Mouse (Mus musculus): Measurements from ENCODE around the gene Ngfr.

Ngfr gene

GRCm38 (mm10) chr11:95565327-95565726, 22.2 kb downstream of the Ngfr start:
- no peak for DNase-seq

GRCm38 (mm10) chr11:95563849-95564248, 23.7 kb downstream of the Ngfr start:
- no peak for DNase-seq

GRCm38 (mm10) chr11:95560773-95561172, 26.8 kb downstream of the Ngfr start:
- no peak for DNase-seq

- DNase-seq, result no peak
Measured at GRCm38 (mm10) chr11:95559761-95560160, 27.8 kb downstream of the Ngfr start.

GRCm38 (mm10) chr11:95557719-95558118, 29.8 kb downstream of the Ngfr start:
- DNase-seq, result no peak

- DNase-seq, result no peak
Measured at GRCm38 (mm10) chr11:95557032-95557431, 30.5 kb downstream of the Ngfr start.

- DNase-seq, result no peak
Measured at GRCm38 (mm10) chr11:95555279-95555678, 32.3 kb downstream of the Ngfr start.

- DNase-seq, result no peak
Measured at GRCm38 (mm10) chr11:95550301-95551021, 37.1 kb downstream of the Ngfr start.

- DNase-seq, result no peak
Measured at GRCm38 (mm10) chr11:95546021-95546782, 41.3 kb downstream of the Ngfr start.

- DNase-seq, result no peak
Measured at GRCm38 (mm10) chr11:95544546-95545327, 42.8 kb downstream of the Ngfr start.

GRCm38 (mm10) chr11:95540637-95541385, 46.7 kb downstream of the Ngfr start:
- DNase-seq, result no peak

GRCm38 (mm10) chr11:95538378-95539104, 49.0 kb downstream of the Ngfr start:
- DNase-seq, result no peak

GRCm38 (mm10) chr11:95533484-95534160, 53.9 kb downstream of the Ngfr start:
- DNase-seq, result peak; percentile 83 to 87

GRCm38 (mm10) chr11:95532353-95533072, 55.0 kb downstream of the Ngfr start:
- DNase-seq, result no peak

GRCm38 (mm10) chr11:95528231-95528630, 59.3 kb downstream of the Ngfr start:
- no peak for DNase-seq

GRCm38 (mm10) chr11:95527307-95527706, 60.2 kb downstream of the Ngfr start:
- DNase-seq, result no peak

GRCm38 (mm10) chr11:95521563-95521962, 66.0 kb downstream of the Ngfr start:
- DNase-seq, result peak; percentile 78 to 88

- peak; percentile 88 to 96 for DNase-seq
Measured at GRCm38 (mm10) chr11:95520456-95521072, 67.0 kb downstream of the Ngfr start.

GRCm38 (mm10) chr11:95519996-95520395, 67.5 kb downstream of the Ngfr start:
- no peak for DNase-seq

GRCm38 (mm10) chr11:95519299-95519698, 68.2 kb downstream of the Ngfr start:
- no peak for DNase-seq

Measured in cerebellum, adult 18-20 months (tissue).